In the genomic region with DNA sequence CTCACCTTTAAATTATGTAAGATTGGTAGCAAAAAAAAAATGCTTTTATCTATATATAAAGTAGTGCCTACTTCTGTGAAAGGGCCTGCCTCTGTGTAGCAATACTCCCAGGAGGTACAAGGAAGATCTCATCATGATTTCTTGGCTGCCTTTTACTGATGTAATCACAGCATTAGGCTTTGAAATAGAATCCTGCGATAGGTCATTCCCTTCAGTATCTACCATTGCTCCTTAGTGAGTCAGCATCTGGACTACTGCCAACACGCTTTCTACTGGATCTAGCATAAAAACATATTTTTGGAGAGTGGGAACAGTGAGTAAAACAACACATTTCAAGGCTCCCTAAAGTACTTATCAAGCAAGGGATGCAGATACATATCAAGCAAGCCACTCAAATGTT, we compare ENCODE assay signal across 11 mouse cellular contexts. TPM values are rescaled to one million over a fixed set of nuclear protein-coding genes. Genes with fewer than 3 reads are reported as not detected.
DNase-seq lines count a peak whose midpoint lies in the region; ATAC-seq lines count a peak whose summit lies in the region.
"Had no signal": no experiment of that assay in that cellular context is flagged by ENCODE, and none has a peak within 500 bp of the region (broad histone marks: within the 10 kb centered on the region; RNA-seq: fewer than 3 reads in every experiment).

No protein-coding gene starts in this region.

- peak; percentile 25 for DNase-seq in forebrain, embryonic 14.5 days (ENCODE audit: low spot score)
- peak; percentile 61 for DNase-seq in right cerebral cortex, adult 18-20 months
- no peak for DNase-seq in right cerebral cortex, postnatal 4 days
- peak; percentile 62 for DNase-seq in gonadal fat pad, adult 2 months (ENCODE audit: low read depth)
- no peak for DNase-seq in c-Kit-positive CD71-positive TER-119-positive erythroid progenitor cells, embryonic 14.5 days (ENCODE audit: low spot score)

- no peaks in the 10 kb centered on the region for H3K9me3 ChIP-seq in forebrain, embryonic 14.5 days (replicated peaks; ENCODE audit: control insufficient read depth, low read length)
- H3K9me3 ChIP-seq in forebrain, embryonic 12.5 days = no peaks in the 10 kb centered on the region
- H3K9me3 ChIP-seq in liver, embryonic 16.5 days (replicated peaks; ENCODE audit: control insufficient read depth, low read length) = no peaks in the 10 kb centered on the region

- H3K4me3 ChIP-seq in forebrain, embryonic 14.5 days (ENCODE audit: low read depth, low read length) = no peak overlapping the region
- H3K4me3 ChIP-seq in forebrain, embryonic 12.5 days (replicated peaks) = no peak overlapping the region
- no peak overlapping the region for H3K4me3 ChIP-seq in liver, embryonic 16.5 days (ENCODE audit: low read depth, low read length)

- 84% methylated on average over 2 of the region's 2 CpGs for WGBS in forebrain, embryonic 14.5 days
- 89% methylated on average over 2 of the region's 2 CpGs for WGBS in forebrain, embryonic 12.5 days
- WGBS in liver, embryonic 16.5 days (ENCODE audit: insufficient replicate concordance) = 56% methylated on average over 2 of the region's 2 CpGs

- no peak for ATAC-seq in forebrain, embryonic 14.5 days
- no peak for ATAC-seq in forebrain, embryonic 12.5 days (ENCODE audit: low FRiP score)
- ATAC-seq in liver, embryonic 16.5 days (ENCODE audit: low read depth) = peak; percentile 20; the same call in 1 of the 2 replicates
- no peak for ATAC-seq in CD4-positive, CD25-positive, alpha-beta regulatory T cell, adult 4 months

- H3K36me3 ChIP-seq in forebrain, embryonic 14.5 days (ENCODE audit: control insufficient read depth, insufficient read depth, low read length) = no peaks in the 10 kb centered on the region
- H3K36me3 ChIP-seq in forebrain, embryonic 12.5 days (replicated peaks) = no peaks in the 10 kb centered on the region
- no peaks in the 10 kb centered on the region; the same call in 1 of the 2 replicates for H3K36me3 ChIP-seq in liver, embryonic 16.5 days (ENCODE audit: control insufficient read depth, insufficient read depth)

- no peak overlapping the region for H3K27ac ChIP-seq in forebrain, embryonic 14.5 days (ENCODE audit: low read depth, low read length)
- H3K27ac ChIP-seq in forebrain, embryonic 12.5 days = no peak overlapping the region
- 0 out of 2 replicates have a peak overlapping the region, but pooled peaks have one; percentile 18 for H3K27ac ChIP-seq in liver, embryonic 16.5 days (ENCODE audit: low read length)

- H3K4me1 ChIP-seq in forebrain, embryonic 14.5 days (ENCODE audit: control insufficient read depth, insufficient read depth, low read length) = 0 out of 2 replicates have a peak, but pooled peaks cover 3% of the 10 kb centered on the region
- peaks cover 3% of the 10 kb centered on the region; the same call in 1 of the 2 replicates for H3K4me1 ChIP-seq in forebrain, embryonic 12.5 days
- H3K4me1 ChIP-seq in liver, embryonic 16.5 days (ENCODE audit: control insufficient read depth, low read depth, low read length) = peaks cover 30% of the 10 kb centered on the region

- no peak overlapping the region for H3K4me2 ChIP-seq in forebrain, embryonic 14.5 days (ENCODE audit: low read length)
- H3K4me2 ChIP-seq in forebrain, embryonic 12.5 days = no peak overlapping the region
- no peak overlapping the region for H3K4me2 ChIP-seq in liver, embryonic 16.5 days (ENCODE audit: low read depth, low read length)

- H3K27me3 ChIP-seq in forebrain, embryonic 14.5 days (replicated peaks; ENCODE audit: control insufficient read depth, insufficient read depth, low read length) = no peaks in the 10 kb centered on the region
- H3K27me3 ChIP-seq in forebrain, embryonic 12.5 days = no peaks in the 10 kb centered on the region
- H3K27me3 ChIP-seq in liver, embryonic 16.5 days (ENCODE audit: control insufficient read depth, insufficient read depth, low read depth, low read length) = no peaks in the 10 kb centered on the region
- H3K27me3 ChIP-seq: CH12.LX had no signal

- H3K9ac ChIP-seq in forebrain, embryonic 14.5 days (ENCODE audit: low read length) = no peak overlapping the region
- no peak overlapping the region for H3K9ac ChIP-seq in forebrain, embryonic 12.5 days
- H3K9ac ChIP-seq in liver, embryonic 16.5 days (ENCODE audit: low read depth, low read length) = no peak overlapping the region

RNA-seq across cellular contexts. Expression of gene Mtmr3, which starts 16.0 kb away (rescaled TPM):
- 26.1 and 35.1 TPM in 2 replicates for polyA plus RNA-seq in forebrain, embryonic 14.5 days (2014; fragmentation: Nextera tagmentation; extraction: Ambion mirVana)
- polyA plus RNA-seq in forebrain, embryonic 12.5 days (2016; fragmentation: Nextera tagmentation; extraction: Ambion mirVana) = 46.5 and 50.1 TPM in 2 replicates
- polyA plus RNA-seq in gonadal fat pad, adult 2 months (2012; rRNA removed) = 33.3 and 34.1 TPM in 2 replicates
- 32.8 and 36.5 TPM in 2 replicates for polyA plus RNA-seq in liver, embryonic 16.5 days (2015; fragmentation: Nextera tagmentation; extraction: Ambion mirVana)
- polyA plus RNA-seq in CD4-positive, CD25-positive, alpha-beta regulatory T cell, adult 4 months (2017; shearing (Covaris generic)) = 10 to 100 TPM; 34.7 to 42.2 TPM

RNA-seq across cellular contexts. Expression of gene Gm11032, which starts 41.2 kb away (rescaled TPM):
- not detected in 2 replicates for polyA plus RNA-seq in forebrain, embryonic 14.5 days (2014; fragmentation: Nextera tagmentation; extraction: Ambion mirVana)
- polyA plus RNA-seq in forebrain, embryonic 12.5 days (2016; fragmentation: Nextera tagmentation; extraction: Ambion mirVana) = not detected in 2 replicates
- not detected in 2 replicates for polyA plus RNA-seq in gonadal fat pad, adult 2 months (2012; rRNA removed)
- polyA plus RNA-seq in liver, embryonic 16.5 days (2015; fragmentation: Nextera tagmentation; extraction: Ambion mirVana) = not detected in 2 replicates
- polyA plus RNA-seq in CD4-positive, CD25-positive, alpha-beta regulatory T cell, adult 4 months (2017; shearing (Covaris generic)) = not detected
- polyA plus RNA-seq: limb, embryonic 11.5 days; small intestine, adult 2 months had no signal

RNA-seq across cellular contexts. Expression of gene Ascc2, which starts 58.9 kb away (rescaled TPM):
- polyA plus RNA-seq in forebrain, embryonic 14.5 days (2014; fragmentation: Nextera tagmentation; extraction: Ambion mirVana) = 17.1 and 21.0 TPM in 2 replicates
- 32.6 TPM in 2 replicates for polyA plus RNA-seq in forebrain, embryonic 12.5 days (2016; fragmentation: Nextera tagmentation; extraction: Ambion mirVana)
- 14.5 and 16.7 TPM in 2 replicates for polyA plus RNA-seq in gonadal fat pad, adult 2 months (2012; rRNA removed)
- polyA plus RNA-seq in liver, embryonic 16.5 days (2015; fragmentation: Nextera tagmentation; extraction: Ambion mirVana) = 16.5 and 18.2 TPM in 2 replicates
- 10 to 100 TPM; 30.6 to 51.0 TPM for polyA plus RNA-seq in CD4-positive, CD25-positive, alpha-beta regulatory T cell, adult 4 months (2017; shearing (Covaris generic))

Comparison
In these comparisons a context has a peak if more than half of its experiments do, and no peak if none do; other contexts are left out.
1. DNase-seq: peak in forebrain, embryonic 14.5 days (single experiment), right cerebral cortex, adult 18-20 months (single experiment) and gonadal fat pad, adult 2 months (single experiment); none in right cerebral cortex, postnatal 4 days (single experiment) and c-Kit-positive CD71-positive TER-119-positive erythroid progenitor cells, embryonic 14.5 days (single experiment).